Mouse (Mus musculus): ENCODE measurements around the gene Fam3a. TPM values are rescaled to one million over a fixed set of nuclear protein-coding genes. Genes with fewer than 3 reads are reported as not detected.
"Not testable (repeated sequence)": the region's sequence is repeated elsewhere in the genome, so short reads cannot be mapped to it uniquely, and the experiment has no call there.

The Fam3a gene
- 22.6 and 27.9 TPM in 2 replicates for total RNA-seq (2017)

DNA sequence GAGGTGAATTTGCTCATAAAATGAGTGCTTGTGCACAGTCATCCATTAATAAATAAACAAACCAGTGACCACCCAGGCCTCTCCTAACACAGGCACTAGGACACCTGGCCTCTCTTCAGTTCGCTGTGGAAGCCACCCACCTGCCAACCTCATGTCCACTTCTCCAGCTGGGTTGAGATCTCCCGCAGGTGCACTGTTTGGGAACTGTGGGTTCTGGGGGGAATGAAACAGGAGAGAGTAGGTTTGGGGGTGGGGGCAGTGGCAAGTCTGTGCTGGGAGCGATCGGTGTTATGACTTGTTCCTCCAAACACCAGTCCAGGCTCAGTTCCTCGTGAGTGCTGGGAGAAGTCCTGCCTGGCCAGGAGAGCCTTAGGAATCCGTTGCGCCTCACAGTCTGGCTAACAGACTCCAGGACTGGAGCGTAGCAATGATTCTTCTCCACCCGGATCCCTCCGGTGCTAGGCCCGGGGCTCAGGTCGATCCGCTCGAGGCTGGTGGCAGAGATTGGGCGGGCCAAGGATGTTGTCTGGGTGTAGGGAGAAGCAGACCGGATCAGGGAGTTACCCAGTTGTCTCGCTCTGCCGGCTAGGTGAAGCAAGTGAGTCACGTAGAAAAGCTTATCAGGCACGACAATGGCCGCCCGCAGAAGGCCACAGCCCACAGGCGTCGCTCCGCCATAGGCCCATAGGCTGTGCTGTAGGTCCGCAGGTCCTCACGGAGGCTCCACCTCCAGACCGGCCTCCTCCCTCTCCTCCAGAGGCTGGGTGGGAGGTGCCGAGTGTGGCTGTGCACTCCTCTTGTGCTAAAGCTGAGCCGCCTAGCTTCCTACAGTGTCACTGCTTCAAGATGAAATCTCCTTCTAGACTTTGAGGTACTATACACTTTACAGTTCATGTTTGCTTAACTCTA lies at the start of gene Fam3a, which contains the start of gene Ikbkg:
TSS of gene Fam3a (minus strand) at position 738 of the 909 bp plus-strand sequence.
TSS of gene Ikbkg (plus strand) at position 756 of the 909 bp plus-strand sequence.
- peak; percentile 100 for ATAC-seq (ENCODE audit: extremely low read depth, insufficient number of reproducible peaks, low FRiP score, poor library complexity, severe bottlenecking)

DNA sequence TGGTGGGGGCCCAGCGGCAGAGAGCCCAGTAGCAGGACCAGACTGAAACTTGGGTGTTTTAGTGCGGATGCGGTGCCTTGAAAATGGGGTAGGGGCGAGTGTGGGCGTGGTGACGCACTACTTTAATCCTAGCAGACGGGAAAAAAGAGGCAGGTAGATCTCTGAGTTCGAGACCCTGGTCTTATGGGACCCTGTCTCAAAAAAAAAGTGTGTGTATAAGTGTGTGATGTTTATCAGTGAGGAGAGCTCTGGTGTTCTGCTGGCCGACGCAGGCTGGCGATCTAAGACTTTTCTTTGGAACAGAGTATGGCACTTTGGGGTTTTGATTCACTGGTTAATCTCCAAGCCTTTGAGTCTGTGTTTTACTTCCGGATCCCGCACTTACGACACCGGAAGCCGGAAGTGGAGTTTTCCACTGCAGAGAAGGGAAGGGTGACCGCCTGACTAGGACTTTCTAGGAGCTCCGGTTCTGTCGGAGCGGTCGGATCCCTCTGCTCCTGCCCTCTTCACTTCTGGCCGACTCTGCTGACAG lies 36.3 kb upstream of the Fam3a start:
- ATAC-seq (ENCODE audit: extremely low read depth, insufficient number of reproducible peaks, low FRiP score, poor library complexity, severe bottlenecking) = 0 out of 2 replicates have a peak, but pooled peaks have one; percentile 24

GRCm38 (mm10) chrX:74428826-74429276 lies 35.8 kb upstream of the Fam3a start, which contains the start of gene G6pdx:
G6pdx (minus strand) TSS chrX:74429194.
- ATAC-seq (ENCODE audit: extremely low read depth, insufficient number of reproducible peaks, low FRiP score, poor library complexity, severe bottlenecking) = peak; percentile 85

GRCm38 (mm10) chrX:74428146-74428825 lies 35.2 kb upstream of the Fam3a start:
- no peak for ATAC-seq (ENCODE audit: extremely low read depth, insufficient number of reproducible peaks, low FRiP score, poor library complexity, severe bottlenecking)

- no peak for ATAC-seq (ENCODE audit: extremely low read depth, insufficient number of reproducible peaks, low FRiP score, poor library complexity, severe bottlenecking)
These were observed 34.0 kb upstream of the Fam3a start for GRCm38 (mm10) chrX:74427116-74427515.

DNA sequence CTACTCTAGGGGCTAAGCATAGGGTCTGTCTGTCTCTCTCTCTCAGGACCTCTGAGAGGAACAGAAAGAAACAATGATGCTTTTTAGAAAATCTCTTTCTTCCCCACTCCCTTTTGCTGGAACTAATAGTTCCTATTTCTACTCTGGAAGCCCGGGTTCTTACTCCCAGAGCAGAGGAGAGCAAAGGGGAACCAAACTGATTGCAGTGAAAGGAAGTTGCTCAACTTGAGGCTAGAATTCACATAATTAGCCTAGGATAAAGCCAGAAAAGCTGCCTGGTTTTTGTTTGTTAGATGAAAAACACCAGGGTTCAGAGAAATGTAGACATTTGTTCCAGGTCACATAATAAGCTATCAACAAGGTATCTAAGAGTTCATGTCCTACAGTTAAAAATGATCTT lies 33.2 kb upstream of the Fam3a start:
- ATAC-seq (ENCODE audit: extremely low read depth, insufficient number of reproducible peaks, low FRiP score, poor library complexity, severe bottlenecking) = no peak

DNA sequence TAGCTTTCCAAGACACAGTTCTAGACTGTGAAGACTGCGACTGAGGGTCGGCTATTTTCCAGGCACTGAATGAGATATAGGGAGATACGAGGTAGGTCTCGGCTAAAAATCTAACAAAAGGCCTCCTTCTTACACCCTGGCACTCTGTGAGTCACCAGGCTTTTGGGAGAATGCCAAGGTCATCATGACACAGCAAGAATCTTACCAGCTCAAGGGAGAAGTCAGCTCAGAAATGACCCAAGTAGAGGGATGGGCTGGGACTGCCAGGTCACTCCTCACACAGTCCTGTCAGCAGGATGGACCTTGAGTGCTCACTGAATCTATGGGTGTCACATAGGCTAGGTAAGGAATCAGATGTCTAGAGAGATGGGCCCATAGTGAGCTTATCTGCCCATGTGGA lies 32.1 kb upstream of the Fam3a start:
- peak; percentile 43 for ATAC-seq (ENCODE audit: extremely low read depth, insufficient number of reproducible peaks, low FRiP score, poor library complexity, severe bottlenecking)

- no peak for ATAC-seq (ENCODE audit: extremely low read depth, insufficient number of reproducible peaks, low FRiP score, poor library complexity, severe bottlenecking)
These were observed 31.4 kb upstream of the Fam3a start for GRCm38 (mm10) chrX:74424443-74424842.

DNA sequence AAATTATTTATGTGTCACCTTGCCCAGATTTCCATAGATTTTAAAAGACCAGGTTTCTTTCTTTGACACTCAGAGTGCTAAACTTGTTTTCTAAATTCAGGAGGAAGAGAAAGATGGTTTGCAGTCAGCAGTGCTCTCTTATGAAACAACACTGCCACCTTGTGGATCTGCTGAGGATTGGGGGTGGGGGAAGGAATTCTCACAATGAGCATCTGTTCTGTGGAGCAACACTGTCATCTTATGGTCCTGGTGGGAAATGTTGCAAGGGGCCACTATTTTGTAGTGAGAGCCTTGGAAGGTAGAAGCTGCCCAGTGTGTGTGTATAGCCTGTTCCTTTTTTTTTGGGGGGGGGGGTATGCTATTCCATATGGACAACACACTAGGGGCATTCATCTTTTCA lies 20.3 kb upstream of the Fam3a start:
- peak; percentile 85 for ATAC-seq (ENCODE audit: extremely low read depth, insufficient number of reproducible peaks, low FRiP score, poor library complexity, severe bottlenecking)

DNA sequence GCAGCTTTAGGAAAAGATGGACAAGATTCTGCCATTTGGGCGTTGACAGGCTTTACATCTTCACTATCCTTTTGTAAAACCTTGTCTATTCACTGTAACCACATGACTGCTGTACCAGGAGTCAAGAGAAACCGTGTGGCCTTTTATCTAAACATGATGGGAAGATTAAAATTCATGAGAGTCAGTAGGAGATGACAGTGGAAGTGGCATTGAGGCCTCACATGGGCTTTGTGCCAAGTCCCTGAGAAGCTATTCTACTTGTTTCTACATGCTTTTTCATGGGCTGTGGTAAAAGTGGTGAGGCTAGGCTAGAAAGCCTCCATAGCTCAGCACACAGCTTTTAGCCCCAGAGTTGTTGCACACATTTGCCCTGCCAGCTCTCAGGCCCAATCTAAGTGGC lies 15.3 kb upstream of the Fam3a start:
- ATAC-seq (ENCODE audit: extremely low read depth, insufficient number of reproducible peaks, low FRiP score, poor library complexity, severe bottlenecking) = no peak

DNA sequence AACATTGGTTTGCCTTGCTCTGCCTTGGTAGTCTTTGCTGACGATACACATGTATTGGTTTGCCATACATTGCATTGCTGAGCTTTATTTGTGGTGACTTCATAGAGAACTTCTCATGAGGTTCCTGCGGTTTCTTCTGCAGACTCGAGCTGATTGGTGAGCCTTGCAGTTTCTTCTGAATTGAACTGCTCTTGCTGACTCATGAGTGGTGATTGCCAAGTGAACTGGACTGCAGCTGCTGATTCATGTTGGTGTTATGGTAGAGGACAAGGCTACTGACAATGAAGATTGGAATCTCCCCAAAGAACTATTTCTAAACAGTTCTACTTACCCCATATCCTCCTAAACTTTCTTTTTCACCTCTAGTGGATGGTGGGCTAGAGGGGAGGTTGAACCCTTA lies 7.1 kb upstream of the Fam3a start:
- no peak for ATAC-seq (ENCODE audit: extremely low read depth, insufficient number of reproducible peaks, low FRiP score, poor library complexity, severe bottlenecking)

- ATAC-seq (ENCODE audit: extremely low read depth, insufficient number of reproducible peaks, low FRiP score, poor library complexity, severe bottlenecking) = no peak
These were observed 4.9 kb downstream of the Fam3a start for GRCm38 (mm10) chrX:74388153-74388552.

DNA sequence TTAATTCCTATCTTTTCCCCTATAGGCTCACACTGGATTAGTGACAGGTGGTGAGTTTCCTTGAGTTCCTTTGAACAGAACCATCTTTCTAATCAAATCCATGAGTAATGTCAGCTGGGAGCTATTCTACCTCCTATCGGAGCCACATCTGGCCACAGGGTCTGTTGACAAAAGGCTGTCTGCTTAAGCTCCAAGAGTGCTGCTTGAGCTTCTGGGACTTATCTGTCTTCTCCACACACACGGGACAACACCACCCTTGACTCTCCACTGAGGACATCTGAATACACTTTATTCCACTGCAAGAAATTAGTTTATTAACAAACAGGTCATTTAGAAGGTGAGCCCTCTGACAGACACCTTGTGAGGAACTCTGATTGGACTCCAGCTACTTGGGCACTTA lies 8.6 kb downstream of the Fam3a start:
- no peak for ATAC-seq (ENCODE audit: extremely low read depth, insufficient number of reproducible peaks, low FRiP score, poor library complexity, severe bottlenecking)

DNA sequence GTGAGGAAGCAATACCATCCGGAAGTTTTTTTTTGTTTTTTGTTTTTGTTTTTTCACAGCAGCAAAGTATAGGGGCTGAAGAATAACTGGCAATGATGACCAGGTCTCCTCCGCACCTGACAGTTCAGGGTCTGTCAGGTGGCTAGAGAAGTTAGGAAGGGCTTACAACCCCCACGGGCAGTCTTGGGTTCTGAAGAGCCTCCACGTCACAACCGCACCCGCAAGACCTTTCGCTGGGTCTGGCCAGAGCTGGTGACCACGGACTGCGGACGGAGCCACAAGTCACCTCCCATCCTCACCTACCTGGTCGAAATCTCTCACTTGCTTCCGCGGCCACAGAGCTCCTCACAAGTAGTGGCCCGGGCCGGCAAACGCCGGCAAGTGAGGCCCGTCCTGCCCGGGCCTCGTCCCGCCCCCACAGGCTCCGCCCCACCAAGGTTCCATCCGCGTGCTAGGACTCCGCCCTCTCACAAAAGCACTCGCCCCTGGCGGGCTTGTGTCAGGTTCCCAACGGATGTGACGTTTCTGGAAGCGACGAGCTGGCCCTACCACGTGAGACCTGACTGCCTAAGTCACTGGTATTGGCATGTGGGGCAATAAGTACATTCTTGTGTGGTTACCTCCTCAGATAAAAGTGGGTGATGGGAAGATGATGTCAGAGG lies 20.1 kb downstream of the Fam3a start, which contains the start of the genes Ubl4a and Slc10a3:
TSS of gene Ubl4a (minus strand) at position 331 of the 662 bp plus-strand sequence.
TSS of gene Slc10a3 (minus strand) at position 462 of the 662 bp plus-strand sequence.
- ATAC-seq (ENCODE audit: extremely low read depth, insufficient number of reproducible peaks, low FRiP score, poor library complexity, severe bottlenecking) = peak; percentile 97

DNA sequence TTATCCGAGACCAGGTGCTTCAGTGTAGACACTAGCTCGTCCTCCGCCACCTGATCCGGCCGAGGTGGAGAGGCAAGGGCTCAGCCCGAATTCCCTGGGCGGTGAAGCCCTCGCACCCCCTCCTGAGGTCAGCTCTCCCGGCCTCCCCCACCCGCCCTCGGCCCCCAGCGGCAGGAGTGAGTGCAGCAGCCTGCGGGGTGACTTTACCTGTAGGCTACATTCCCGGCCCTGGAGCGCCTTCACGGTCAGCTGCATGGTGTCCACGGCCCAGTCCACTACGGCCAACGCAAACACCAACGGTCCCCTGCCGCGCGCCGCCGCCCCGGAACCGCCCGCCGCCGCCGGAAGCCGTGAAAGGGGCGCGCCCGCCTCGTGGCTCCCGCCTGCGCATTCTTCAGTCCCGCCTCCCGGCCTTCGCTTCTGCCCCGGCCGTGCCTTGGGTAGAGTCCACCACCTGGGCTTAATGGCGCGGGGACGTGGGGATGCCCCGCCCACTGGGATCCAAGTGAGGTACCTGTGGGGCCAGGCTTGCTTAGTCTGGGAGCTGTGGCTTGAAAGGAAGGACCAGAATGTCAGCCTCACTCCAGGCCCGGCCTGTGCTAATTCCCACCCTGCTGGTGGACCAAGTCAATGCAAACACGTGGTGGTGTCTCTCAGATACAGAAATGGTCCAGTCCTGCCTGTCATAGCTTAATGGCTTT lies 24.7 kb downstream of the Fam3a start:
- ATAC-seq (ENCODE audit: extremely low read depth, insufficient number of reproducible peaks, low FRiP score, poor library complexity, severe bottlenecking) = peak; percentile 22; the same call in 1 of the 2 replicates

DNA sequence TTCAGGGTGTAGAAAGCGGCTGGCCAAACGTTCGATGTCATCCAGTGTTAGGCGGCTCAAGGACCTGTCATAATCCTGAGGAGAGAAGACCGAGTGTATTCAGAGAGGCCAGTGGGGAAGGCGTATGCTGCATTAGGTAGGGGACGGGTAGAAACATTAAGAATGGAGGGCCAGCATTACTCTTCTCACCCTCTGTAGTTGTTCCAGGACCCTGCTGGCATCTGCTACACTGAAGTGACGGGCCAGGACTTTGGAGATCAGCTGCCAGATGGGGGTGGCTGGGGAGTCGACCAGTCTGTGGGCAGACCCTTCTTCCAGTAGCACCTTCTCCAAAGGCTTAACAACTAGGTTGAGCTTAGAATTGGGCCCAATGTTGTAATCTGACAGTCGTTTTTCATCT lies 25.6 kb downstream of the Fam3a start:
- ATAC-seq (ENCODE audit: extremely low read depth, insufficient number of reproducible peaks, low FRiP score, poor library complexity, severe bottlenecking) = no peak

DNA sequence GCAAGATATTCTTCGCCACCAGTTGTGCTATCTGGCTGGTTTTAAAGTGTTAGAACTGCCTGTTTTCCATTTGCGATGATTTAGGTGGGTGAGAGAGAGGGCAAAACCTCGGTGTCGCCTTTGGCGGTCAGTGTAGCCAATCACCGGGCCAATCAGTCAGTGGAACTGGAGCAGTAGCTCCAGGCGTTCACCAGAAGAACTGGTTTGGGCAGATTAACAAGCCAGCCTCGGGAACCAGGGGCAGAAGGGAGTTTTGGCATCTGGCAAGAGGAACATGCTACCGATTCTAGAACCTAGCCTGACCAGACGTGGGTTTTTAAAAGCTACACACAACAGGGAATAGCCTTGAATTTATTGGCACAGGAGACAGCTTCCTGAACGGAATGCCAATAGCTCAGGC lies 33.9 kb downstream of the Fam3a start:
- ATAC-seq (ENCODE audit: extremely low read depth, insufficient number of reproducible peaks, low FRiP score, poor library complexity, severe bottlenecking) = no peak

- ATAC-seq (ENCODE audit: extremely low read depth, insufficient number of reproducible peaks, low FRiP score, poor library complexity, severe bottlenecking) = not testable (repeated sequence)
These were observed 36.0 kb downstream of the Fam3a start for GRCm38 (mm10) chrX:74357069-74357468.
